Mouse (Mus musculus) hematopoietic multipotent progenitor cell, adult 10-12 weeks (in vitro differentiated cells): ENCODE results near the gene Krt16. TPM values are rescaled to one million over a fixed set of nuclear protein-coding genes. Genes with fewer than 3 reads are reported as not detected.

ENCODE experiments used
- polyA plus RNA-seq: library from polyadenylated mRNA; stranded (reverse); fragments of >175 nt; gene quantifications from 2 replicates; pipeline ENCODE4 v1.2.3, GENCODE M21; 2012; ENCODE audit warnings: low replicate concordance

The Krt16 gene
- not detected in 2 replicates for polyA plus RNA-seq

GRCm38 (mm10) chr11:100248852-100249465 is at the start of gene Krt16:
Gene Krt16, minus strand, starts transcription at chr11:100248902.

GRCm38 (mm10) chr11:100269821-100270332 is 21.2 kb upstream of the Krt16 start, which contains the start of gene Krt42:
Gene Krt42, minus strand, starts transcription at chr11:100269871.

GRCm38 (mm10) chr11:100260514-100261234 is 12.0 kb upstream of the Krt16 start, which contains the start of gene Krt17:
Gene Krt17, minus strand, starts transcription at chr11:100261029.

GRCm38 (mm10) chr11:100207498-100207897 is 41.2 kb downstream of the Krt16 start, which contains the start of gene Krt14:
Gene Krt14, minus strand, starts transcription at chr11:100207548.

Other genes with a start within 250 kb of the Krt16 start
- not detected in 2 replicates for gene Krt33a, start 232.7 kb downstream of the Krt16 start, polyA plus RNA-seq
- gene Krt33b, start 219.0 kb downstream of the Krt16 start, polyA plus RNA-seq, result not detected in 2 replicates
- not detected in 2 replicates for gene Krt34, start 207.3 kb downstream of the Krt16 start, polyA plus RNA-seq
- not detected in 2 replicates for gene Krt31, start 198.4 kb downstream of the Krt16 start, polyA plus RNA-seq
- gene Krt32, start 160.7 kb downstream of the Krt16 start, polyA plus RNA-seq, result not detected in 2 replicates
- gene Krt35, start 152.7 kb downstream of the Krt16 start, polyA plus RNA-seq, result 0.13 TPM in 1 of 2 replicates, not detected in the other
- not detected in 2 replicates for gene Krt36, start 143.3 kb downstream of the Krt16 start, polyA plus RNA-seq
- gene Krt13, start 127.3 kb downstream of the Krt16 start, polyA plus RNA-seq, result 0.33 TPM in 1 of 2 replicates, not detected in the other
- not detected in 2 replicates for gene Krt15, start 113.0 kb downstream of the Krt16 start, polyA plus RNA-seq
- 0.12 and 0.14 TPM in 2 replicates for gene Krt19, start 100.2 kb downstream of the Krt16 start, polyA plus RNA-seq
- gene Krt9, start 55.7 kb downstream of the Krt16 start, polyA plus RNA-seq, result not detected in 2 replicates
- not detected in 2 replicates for gene Krt14, start 41.4 kb downstream of the Krt16 start, polyA plus RNA-seq
- gene Krt17, start 12.1 kb upstream of the Krt16 start, polyA plus RNA-seq, result 0.10 and 0.14 TPM in 2 replicates
- gene Krt42, start 21.0 kb upstream of the Krt16 start, polyA plus RNA-seq, result not detected in 2 replicates
- gene Eif1, start 71.0 kb upstream of the Krt16 start, polyA plus RNA-seq, result 448 and 588 TPM in 2 replicates
- gene Gast, start 85.5 kb upstream of the Krt16 start, polyA plus RNA-seq, result not detected in 2 replicates
- gene Hap1, start 107.2 kb upstream of the Krt16 start, polyA plus RNA-seq, result 15.8 and 23.4 TPM in 2 replicates
- gene Jup, start 148.9 kb upstream of the Krt16 start, polyA plus RNA-seq, result 74.3 and 86.7 TPM in 2 replicates
- gene P3h4, start 165.9 kb upstream of the Krt16 start, polyA plus RNA-seq, result 0.47 and 1.6 TPM in 2 replicates
- 0.67 and 1.0 TPM in 2 replicates for gene Fkbp10, start 166.8 kb upstream of the Krt16 start, polyA plus RNA-seq
- gene Nt5c3b, start 192.9 kb upstream of the Krt16 start, polyA plus RNA-seq, result 63.7 and 93.8 TPM in 2 replicates
- gene Klhl10, start 193.0 kb upstream of the Krt16 start, polyA plus RNA-seq, result 0.15 TPM in 1 of 2 replicates, not detected in the other
- 2.8 and 4.1 TPM in 2 replicates for gene Klhl11, start 223.8 kb upstream of the Krt16 start, polyA plus RNA-seq